Mouse (Mus musculus) monocyte, adult 5-6 weeks (primary cell): Measurements from ENCODE around the gene Ccdc141. TPM values are rescaled to one million over a fixed set of nuclear protein-coding genes. Genes with fewer than 3 reads are reported as not detected.
"Not testable (repeated sequence)": the region's sequence is repeated elsewhere in the genome, so short reads cannot be mapped to it uniquely, and the experiment has no call there.

ENCODE experiments used
- ATAC-seq: fragments of 153-309, 156-312 bp; replicated peaks from 2 replicates; pipeline ENCODE4 v1.8.0; 2017; ENCODE audit warnings: mild to moderate bottlenecking; ENCODE audit not compliant: low TSS enrichment, insufficient number of reproducible peaks, severe bottlenecking, poor library complexity, low FRiP score
- total RNA-seq: library from RNA; stranded (forward); fragments of 200-1000, 200-491, 200-594 nt; gene quantifications from 3 replicates; pipeline ENCODE4 v1.2.3, GENCODE M21; 2017

The Ccdc141 gene
- total RNA-seq, 1 experiment from 2014 or later, result not detected

GRCm38 (mm10) chr2:77091749-77092148 is 78.7 kb downstream of the Ccdc141 start:
- ATAC-seq, result no peak

- no peak for ATAC-seq
Observed at GRCm38 (mm10) chr2:77085313-77085712, 85.1 kb downstream of the Ccdc141 start.

DNA sequence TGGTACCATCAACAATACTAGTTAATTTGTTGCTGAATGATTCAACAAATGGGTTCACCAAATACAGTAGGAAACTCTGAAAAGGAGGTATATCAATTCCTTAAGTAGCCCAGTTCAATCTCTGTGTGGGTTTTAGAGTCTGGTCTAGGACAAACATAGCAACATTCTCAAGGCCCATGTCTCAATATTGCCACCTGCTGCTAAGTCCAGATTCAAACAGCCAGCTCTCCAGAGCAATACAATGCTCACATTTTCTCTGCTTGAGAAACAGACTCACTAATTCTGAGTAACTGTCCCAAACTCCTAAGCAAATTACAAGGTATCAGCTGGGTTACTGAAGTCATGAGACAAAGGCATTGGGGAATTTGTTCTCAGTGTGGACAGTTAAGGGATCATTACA is 85.8 kb downstream of the Ccdc141 start:
- no peak for ATAC-seq

- ATAC-seq, result no peak
Observed at GRCm38 (mm10) chr2:77081156-77081555, 89.3 kb downstream of the Ccdc141 start.

DNA sequence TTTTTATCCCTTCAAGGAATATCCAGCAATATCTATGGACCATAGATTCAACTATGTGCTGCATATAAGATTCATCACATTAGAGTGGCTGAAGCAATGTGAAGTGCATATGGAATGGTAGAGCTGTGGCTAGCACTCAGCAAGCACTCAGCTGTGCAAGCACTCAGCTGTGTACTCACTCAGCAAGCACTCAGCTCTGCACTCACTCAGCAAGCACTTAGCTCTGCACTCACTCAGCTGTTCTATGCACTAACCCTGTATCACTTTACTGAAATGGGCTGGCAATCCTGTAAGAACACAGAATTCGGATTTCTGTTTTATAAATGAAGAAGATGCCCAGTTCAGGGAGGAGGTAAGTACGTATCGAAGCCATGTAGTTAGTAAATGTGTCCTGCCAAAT is 89.8 kb downstream of the Ccdc141 start:
- no peak for ATAC-seq

DNA sequence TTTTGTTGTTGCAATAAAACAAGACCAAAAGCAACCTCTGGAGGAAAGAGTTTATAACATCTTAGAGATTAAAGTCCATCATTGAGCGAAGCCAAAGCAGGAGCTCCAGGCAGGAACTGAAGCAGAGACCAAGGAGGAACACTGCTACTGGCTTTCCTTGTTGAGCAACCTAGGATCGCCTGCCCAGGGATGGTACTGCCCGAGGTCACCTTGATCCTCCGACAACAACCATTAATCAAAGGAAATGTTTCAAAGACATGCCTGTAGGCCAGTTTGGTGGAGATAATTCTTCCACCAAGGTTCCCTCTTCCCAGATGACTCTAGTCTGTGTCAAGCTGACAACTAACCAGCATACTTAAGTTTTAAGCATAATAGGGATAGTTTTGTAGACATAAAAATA is 91.7 kb downstream of the Ccdc141 start:
- no peak for ATAC-seq

- ATAC-seq, result no peak
Observed at GRCm38 (mm10) chr2:77074373-77074772, 96.1 kb downstream of the Ccdc141 start.

DNA sequence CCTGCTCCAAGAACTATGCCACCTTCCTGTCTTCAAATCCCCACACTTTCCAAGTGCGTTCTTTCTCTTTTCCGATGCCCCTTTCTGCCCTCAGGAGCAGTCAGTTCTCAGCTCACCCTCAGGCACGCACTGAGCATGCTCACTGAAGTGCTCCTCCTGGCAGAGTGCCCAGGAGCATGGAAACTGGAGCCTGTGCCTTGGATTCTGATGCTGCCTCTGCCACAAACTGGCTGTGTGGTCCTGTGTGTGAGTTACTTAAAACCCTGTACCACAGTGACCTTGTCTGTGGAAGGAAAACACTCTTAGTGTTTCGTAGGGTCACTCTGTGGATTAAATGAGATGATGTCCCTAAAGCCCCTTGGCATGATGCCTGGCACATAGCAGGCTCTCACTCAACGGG is 96.5 kb downstream of the Ccdc141 start:
- ATAC-seq, result no peak

DNA sequence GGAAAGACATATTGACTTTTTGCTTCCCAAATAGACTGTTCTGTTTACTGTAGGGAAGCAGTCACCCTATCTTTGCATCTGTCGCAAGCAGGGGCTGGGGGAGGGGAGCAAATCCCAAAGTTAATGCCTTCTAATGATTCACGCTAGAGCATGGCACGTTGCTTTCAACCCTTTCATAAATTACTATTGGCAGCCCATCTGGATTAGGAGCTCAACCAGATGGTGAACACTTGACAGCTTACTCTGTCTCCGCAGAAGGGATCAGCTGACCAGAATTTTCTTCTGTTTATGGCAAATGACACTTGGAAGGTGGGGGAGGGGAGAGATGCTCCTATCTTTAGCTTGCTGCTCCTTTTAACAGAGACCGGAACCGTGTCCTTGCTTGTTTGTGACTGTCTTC is 105.1 kb downstream of the Ccdc141 start:
- no peak for ATAC-seq

DNA sequence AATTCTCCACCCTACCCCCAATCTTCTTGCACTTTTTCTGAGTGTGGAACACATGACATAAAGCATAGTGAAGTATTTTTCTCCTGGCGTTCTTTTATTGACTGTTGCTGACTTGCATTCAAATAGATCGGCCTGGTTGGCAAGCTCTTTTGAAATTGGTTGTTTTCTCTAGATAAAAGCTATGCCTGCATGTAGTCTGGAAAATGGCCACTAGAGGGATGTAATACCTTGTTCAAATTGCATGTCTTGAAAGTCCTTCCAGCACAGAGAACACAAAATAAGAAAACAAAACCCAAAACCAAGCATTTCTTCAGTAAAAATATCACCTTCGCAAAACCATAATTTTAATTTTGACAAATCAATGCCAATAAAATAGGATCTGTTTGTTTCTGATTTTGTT is 108.6 kb downstream of the Ccdc141 start:
- ATAC-seq, result no peak

DNA sequence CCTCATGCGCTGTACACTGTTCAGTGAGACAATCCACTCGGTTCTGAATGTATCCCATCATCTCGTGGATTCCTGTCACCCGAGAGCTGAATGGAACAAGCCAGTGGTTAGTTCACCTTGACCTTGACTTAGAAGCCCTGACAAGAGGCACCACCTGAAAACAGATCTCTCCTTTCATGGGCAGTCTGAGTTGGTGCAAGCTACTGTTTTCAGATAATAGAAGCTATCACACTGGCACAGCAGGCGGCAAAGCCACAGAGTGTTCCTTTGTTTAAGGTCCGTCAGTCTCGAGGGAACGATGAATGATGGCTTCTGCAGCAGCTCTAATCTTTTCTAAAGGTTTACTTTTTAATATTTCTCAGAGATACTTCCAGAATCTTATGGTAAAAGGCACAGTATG is 110.8 kb downstream of the Ccdc141 start:
- no peak for ATAC-seq

DNA sequence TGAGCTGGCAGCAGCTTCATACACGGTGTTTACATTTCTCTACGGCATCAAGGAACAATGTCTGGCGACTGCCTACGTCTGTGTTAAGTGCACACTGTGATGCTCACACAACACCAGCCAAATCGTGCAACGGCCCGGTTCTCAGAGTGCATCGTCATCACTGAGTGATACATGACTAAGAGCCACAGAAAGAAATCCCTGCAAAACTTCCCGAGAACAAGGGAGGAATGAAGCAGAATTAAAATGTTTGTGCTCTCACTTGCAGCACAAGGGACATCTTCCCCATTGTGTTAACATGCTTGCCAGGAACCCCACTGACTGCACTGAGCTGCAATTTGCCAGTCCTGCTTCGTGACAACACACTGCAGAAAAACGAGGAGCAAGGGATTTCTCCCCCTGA is 114.1 kb downstream of the Ccdc141 start:
- ATAC-seq, result no peak

GRCm38 (mm10) chr2:77042912-77043311 is 127.5 kb downstream of the Ccdc141 start:
- ATAC-seq, result no peak

DNA sequence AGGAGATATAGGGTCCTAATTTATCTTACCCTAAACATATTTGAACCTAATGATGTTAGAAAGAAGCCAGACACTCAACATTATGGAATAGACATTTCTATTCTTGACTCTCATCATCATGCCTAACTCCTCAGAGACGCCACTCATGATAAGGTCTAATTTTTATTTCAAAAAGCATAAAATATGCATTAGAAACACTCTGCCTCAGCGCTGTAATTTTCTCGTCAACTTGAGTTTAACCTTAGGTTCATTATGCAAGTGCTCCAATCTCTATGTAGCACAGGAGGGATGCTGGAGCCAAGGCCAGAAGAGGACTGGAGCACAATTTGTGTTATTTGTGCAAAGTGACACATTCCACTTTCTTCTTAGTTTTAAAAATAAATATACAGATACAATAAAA is 130.8 kb downstream of the Ccdc141 start:
- ATAC-seq, result no peak

DNA sequence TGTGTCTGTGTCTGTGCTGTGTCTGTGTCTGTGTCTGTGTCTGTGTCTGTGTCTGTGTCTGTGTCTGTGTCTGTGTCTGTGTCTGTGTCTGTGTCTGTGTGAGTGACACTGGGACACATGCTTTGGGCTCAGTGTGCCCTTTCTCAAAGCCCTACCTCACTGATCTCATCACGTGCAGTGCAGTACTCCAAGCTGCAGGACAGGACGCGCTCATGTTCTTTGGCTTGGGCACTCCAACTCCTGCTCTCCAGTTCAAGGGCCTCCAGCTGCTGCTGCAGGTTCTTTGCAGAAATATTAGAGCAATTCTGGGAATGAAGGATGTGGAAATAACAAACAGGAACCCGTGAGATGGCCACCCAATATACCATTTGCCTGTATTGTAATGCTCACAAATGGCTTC is 131.2 kb downstream of the Ccdc141 start:
- no peak for ATAC-seq

DNA sequence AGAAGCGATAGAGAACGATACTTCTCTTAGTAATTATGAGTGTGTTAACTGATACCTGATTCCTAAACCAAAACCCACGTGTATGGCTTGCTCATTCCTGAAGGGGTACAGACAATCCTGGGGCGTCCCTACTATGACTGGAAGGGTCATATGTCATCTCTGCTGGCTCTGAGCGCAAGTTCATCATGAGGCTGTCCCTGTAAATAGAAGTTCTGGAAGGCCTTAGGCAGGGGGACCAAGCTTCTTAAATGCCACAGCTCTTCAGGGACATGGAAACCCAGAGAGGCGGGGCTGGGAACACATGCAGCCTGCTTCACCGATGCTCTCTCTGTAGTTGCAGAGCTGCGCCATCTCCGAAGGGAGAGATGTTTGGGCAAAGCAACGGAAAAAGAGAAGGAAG is 133.2 kb downstream of the Ccdc141 start:
- no peak for ATAC-seq

DNA sequence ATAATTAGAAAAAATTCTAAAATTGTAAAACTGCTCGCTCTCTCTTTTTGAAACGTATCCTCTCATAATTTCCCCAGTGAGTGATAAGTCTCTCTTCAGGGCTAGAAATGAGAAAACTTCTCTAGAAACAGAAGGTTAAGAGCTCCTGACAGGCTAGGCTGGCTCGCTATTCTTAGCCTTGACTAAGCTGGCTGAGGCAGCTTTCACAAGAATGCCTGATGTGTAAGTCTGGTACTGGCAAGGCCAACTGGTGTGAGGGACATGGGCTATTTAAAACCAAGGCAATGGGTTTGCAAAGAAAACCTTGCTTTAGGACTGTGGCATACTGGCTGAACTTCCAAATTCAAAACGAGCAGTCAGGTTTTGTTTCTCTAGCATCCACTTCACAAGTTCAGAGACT is 136.3 kb downstream of the Ccdc141 start:
- no peak for ATAC-seq

- no peak for ATAC-seq
Observed at GRCm38 (mm10) chr2:77033322-77034060, 136.9 kb downstream of the Ccdc141 start.

DNA sequence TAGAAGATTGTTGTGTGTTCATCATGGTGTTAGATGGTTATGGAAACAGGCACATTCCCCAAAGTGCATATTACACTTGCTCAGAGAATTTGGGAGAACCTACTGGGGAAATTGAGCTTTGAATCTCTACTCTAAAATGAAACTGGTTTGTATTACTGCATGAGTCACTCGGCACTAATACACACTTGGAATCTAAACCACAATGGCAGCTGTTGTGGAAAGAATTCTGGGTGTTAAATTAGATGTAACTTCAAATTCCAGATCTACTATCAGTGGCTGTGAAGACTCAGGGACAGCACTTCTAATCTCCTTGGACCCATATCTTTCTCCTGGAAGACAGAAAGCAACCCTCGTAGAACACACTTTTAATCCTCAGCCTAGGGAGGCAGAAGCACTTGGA is 149.8 kb downstream of the Ccdc141 start:
- no peak for ATAC-seq

DNA sequence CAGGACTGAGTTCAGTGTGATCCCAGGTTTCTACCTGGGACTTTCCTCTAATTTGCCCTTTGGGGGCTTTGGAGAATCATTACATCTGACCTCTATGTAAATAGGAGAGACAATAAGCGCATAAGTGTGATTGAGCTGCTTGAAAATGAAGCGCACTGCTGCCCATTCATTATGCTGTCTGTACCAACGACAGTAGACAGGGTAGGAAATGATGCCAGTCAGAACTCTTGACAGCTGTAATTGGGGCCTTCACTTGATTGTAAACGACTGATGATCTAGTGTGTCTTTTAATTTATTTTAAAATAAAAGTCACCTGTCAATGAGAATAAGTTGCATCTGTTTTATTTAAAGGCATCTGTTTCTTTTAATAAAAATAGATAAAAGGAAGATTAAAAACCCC is 152.7 kb downstream of the Ccdc141 start:
- no peak for ATAC-seq

DNA sequence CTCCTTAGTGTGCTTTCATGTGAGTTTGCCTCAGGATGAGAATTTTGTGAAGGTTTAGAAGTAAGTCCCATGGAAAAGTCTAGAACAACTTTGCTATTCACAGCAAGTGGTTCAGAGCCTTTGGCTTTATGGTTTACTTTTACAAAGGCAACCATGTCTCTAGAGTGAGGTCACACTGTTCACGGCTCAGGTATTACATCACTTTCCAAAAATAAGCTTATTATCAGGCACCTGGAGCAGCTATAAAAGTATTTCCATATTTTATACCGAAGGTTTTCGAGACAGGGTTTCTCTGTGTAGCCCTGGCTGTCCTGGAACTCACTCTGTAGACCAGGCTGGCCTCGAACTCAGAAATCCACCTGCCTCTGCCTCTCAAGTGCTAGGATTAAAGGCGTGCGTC is 157.0 kb downstream of the Ccdc141 start:
- ATAC-seq, result not testable (repeated sequence)
